Mouse (Mus musculus): ENCODE data around the gene Dek.

Dek gene

DNA sequence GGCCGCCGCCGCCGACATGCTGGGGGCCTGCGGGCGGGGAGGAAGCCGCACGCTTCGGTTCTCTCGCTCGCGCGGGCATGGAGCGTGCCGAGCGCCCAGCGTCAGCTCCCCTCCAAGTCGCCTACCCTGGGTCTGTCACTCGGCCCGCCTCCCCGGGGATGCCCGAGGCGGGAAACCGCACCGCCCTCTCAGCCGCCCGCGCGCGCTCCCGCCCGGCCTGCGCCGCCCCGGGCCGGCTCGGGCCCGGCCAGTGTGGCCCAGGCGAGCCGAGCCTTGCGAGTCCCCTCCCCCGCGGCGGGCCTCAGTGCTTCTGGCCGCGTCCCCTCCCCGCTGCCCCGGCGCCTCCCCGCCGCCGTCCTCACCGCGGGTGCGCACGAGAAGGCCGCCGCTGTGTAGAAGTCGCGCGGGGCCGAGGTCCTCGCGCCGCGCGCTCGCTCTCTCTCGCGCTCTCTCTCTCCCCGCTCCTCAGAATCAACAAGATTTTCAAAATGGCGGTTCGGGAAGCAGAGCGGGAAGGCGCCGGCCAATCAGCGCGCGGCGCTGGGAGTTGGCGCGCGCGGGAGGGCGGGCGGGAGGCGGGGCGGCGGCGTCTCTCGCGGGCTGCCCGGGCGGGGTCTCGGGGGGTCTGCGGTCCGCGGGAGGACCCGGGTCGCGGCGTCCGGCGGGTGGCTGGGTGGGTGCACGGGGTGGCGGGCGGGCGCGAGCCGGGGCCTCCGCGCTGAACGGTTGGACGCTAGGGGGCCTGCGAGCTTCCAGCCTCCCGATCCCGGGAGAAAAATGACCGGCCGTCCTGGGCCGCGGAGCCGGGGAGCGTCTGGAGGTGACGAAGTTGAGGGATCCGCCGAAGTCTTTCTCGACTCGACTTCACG lies at the start of gene Dek:
Gene Dek, minus strand, starts transcription at position 491 of the 869 bp plus-strand sequence.
- DNase-seq (ENCODE audit: low spot score in 2 of 2): peak; percentile 84 to 91

GRCm38 (mm10) chr13:47154866-47155265 lies 48.9 kb upstream of the Dek start:
- DNase-seq (ENCODE audit: low spot score in 2 of 2): no peak

- no peak for DNase-seq (ENCODE audit: low spot score in 2 of 2)
Measured at GRCm38 (mm10) chr13:47153206-47153605, 47.2 kb upstream of the Dek start.

GRCm38 (mm10) chr13:47152390-47152789 lies 46.4 kb upstream of the Dek start:
- no peak for DNase-seq (ENCODE audit: low spot score in 2 of 2)

DNA sequence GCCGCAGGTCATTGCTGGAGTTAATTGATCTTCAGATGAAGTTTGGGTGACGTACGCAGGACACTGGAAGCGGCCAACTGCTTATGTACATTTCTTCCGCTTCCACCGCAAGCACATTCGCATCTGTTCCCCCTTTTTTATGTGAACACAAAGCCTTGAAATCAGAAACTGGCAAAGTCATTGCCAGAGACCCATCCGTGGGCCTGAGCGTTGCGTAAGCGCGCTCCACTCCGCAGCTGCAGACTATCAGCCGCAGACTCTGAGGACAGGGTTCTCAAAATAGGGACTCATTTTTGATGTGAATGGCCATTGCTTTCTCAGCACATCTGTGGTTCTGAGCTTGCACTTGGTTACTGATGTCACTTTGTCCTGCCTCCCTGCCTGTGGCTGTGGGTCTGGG lies 45.1 kb upstream of the Dek start:
- DNase-seq (ENCODE audit: low spot score in 2 of 2): no peak

- no peak for DNase-seq (ENCODE audit: low spot score in 2 of 2)
Measured at GRCm38 (mm10) chr13:47149993-47150392, 44.0 kb upstream of the Dek start.

- no peak for DNase-seq (ENCODE audit: low spot score in 2 of 2)
Measured at GRCm38 (mm10) chr13:47148573-47148972, 42.6 kb upstream of the Dek start.

GRCm38 (mm10) chr13:47146388-47146787 lies 40.4 kb upstream of the Dek start:
- no peak for DNase-seq (ENCODE audit: low spot score in 2 of 2)

- DNase-seq (ENCODE audit: low spot score in 2 of 2): no peak
Measured at GRCm38 (mm10) chr13:47145939-47146338, 39.9 kb upstream of the Dek start.

DNA sequence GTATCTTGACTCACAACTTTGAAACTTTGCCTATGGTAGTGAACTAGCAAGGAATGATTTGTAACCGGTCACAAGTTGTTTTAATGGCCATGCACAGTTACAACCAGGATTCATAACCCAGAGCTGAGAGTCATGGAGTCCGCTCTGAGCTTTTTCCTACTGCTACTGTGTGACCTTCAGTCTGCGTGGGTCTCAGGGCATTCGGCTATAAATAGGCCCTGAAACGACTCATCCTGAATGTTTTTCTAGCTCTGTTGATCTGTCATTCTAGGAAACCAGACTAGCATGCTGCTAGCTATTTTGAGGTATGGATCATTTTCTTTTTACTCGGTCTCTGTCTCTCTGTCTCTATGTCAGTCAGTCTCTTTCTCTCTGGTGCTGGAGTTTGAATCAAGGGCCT lies 36.8 kb upstream of the Dek start:
- no peak for DNase-seq (ENCODE audit: low spot score in 2 of 2)

GRCm38 (mm10) chr13:47135741-47136140 lies 29.7 kb upstream of the Dek start:
- DNase-seq (ENCODE audit: low spot score in 2 of 2): no peak

DNA sequence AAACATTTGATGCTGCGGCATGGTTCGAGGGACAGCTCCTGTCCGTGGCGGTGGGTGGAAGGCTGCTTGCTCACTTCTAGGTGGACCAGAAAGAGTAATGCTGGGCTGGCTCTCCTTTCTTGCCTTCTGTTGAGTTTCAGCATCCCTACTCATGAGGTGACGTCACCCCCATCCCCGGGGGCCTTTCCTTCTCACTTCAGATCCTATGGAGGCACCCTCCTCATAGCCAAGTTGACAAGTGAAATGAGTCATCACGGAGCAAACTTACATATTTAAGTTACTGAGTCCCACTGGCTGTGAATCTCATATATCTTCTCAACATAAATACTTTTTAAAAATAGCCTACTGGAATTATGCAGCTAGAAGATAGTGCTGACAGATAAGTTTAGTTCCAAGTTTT lies 28.8 kb upstream of the Dek start:
- no peak for DNase-seq (ENCODE audit: low spot score in 2 of 2)

DNA sequence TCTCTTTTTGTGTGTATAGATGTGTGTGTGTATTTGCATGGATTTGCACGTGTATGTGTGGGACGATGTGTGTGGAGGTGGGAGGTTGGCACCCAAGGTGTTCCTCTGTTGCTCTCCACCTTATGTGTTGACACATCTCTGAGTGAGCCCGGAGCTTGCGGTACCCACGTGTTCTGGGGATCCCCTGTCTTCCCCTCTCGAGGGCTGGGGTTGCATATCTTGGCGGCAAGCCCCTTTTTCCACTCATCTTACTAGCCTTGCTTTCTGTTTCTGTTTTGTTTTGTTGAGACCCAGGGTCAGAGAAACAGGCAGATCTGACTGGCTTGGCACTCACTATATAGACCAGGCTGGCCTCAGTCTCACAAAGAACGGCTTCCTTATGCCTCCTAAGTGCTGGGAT lies 27.1 kb upstream of the Dek start:
- DNase-seq (ENCODE audit: low spot score in 2 of 2): no peak

- DNase-seq (ENCODE audit: low spot score in 2 of 2): no peak
Measured at GRCm38 (mm10) chr13:47129090-47129489, 23.1 kb upstream of the Dek start.

- DNase-seq (ENCODE audit: low spot score in 2 of 2): no peak
Measured at GRCm38 (mm10) chr13:47125595-47125994, 19.6 kb upstream of the Dek start.

DNA sequence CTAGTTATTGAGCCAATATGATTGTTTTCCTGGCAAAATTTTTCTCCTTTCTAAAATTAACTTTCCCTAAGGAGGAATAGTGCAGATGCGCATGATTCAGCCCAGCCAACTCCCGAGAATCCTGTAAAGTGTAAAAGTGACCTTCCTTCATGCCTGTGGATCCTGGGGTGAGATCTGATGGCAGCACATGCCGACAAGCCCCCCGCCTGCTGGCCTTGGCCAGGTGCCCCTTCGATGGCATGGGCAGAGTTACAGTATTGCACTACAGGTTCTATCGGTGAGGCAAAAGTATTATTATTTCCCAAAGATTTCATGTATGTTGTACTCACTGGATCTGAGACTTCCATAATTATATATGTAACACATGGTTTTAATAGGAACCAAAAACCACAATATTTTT lies 19.0 kb upstream of the Dek start:
- no peak for DNase-seq (ENCODE audit: low spot score in 2 of 2)

- DNase-seq (ENCODE audit: low spot score in 2 of 2): no peak
Measured at GRCm38 (mm10) chr13:47124449-47124848, 18.4 kb upstream of the Dek start.

GRCm38 (mm10) chr13:47122537-47123430 lies 16.8 kb upstream of the Dek start, which contains the start of gene Rnf144b:
Rnf144b (plus strand) TSS chr13:47122656.
- peak; percentile 27 to 68 for DNase-seq (ENCODE audit: low spot score in 2 of 2)

DNA sequence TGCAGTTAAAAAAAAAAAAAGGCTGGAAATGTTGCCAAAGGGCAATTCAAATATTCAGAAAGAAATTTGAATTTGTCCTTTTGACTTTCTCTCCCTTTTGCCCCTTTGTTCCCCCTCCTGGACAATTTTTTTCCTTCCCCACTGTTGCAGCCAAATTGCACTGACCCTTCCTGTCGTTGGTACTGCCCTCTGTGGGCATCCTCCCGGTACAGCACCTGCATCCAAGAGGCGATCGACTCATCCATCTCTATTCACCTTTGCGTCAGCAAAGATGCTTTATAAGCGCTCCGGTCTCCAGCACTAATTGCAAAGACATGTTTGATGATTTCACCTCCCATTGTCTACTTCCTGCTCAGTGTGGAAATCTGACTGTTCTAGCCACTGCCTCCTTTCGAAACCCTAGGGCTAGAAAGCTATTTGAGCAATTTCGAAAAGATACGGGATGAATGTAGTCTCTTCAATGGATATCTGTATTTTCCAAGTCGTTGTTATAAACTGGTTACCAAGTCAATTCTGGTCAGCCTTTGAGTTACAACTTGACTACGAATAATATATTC lies 15.4 kb upstream of the Dek start:
- DNase-seq (ENCODE audit: low spot score in 2 of 2): no peak

- DNase-seq (ENCODE audit: low spot score in 2 of 2): no peak
Measured at GRCm38 (mm10) chr13:47116000-47116399, 10.0 kb upstream of the Dek start.

DNA sequence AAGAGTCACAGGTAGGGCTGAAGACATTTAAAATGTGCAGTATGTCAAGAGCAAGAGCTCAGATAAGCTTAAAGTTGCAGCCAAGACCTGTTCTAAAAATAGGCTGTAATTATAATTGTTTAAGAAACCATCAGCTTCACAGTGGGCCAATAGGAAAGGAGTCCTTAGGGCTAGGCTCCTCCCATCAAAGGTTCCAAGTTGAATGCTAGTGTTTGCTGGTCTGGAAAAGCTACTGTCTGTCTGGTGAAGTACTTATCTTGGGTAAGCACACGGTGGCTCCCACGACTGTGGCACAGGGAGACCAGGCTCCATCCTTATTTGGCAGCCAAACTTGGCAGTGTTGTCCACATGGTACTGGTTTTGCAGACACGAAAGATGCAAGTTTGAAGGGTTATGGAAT lies 6.9 kb upstream of the Dek start:
- peak; percentile 65 to 76 for DNase-seq (ENCODE audit: low spot score in 2 of 2)

GRCm38 (mm10) chr13:47112056-47112455 lies 6.1 kb upstream of the Dek start:
- no peak for DNase-seq (ENCODE audit: low spot score in 2 of 2)
